Mouse (Mus musculus) olfactory bulb, adult 2 months (tissue): ENCODE measurements around the gene Cdt1.

ENCODE experiments used
- CTCF ChIP-seq: fragments of 200-500 bp; IDR thresholded peaks from 2 replicates; pipeline ENCODE4 v1.5.1; 2012; ENCODE audit warnings: low read depth, mild to moderate bottlenecking, low read length, moderate library complexity; ENCODE audit not compliant: insufficient read depth
- POLR2A ChIP-seq: fragments of 200-500 bp; IDR thresholded peaks from 2 replicates; pipeline ENCODE4 v1.6.1; 2012; ENCODE audit warnings: mild to moderate bottlenecking, low read depth, low read length, moderate library complexity; ENCODE audit not compliant: insufficient read depth

GRCm38 (mm10) chr8:122524506-122524905, 43.3 kb upstream of the Cdt1 start:
- TF ChIP-seq CTCF: no peak
- TF ChIP-seq POLR2A: no peak
